Comparison of ENCODE assay signal across 36 mouse cellular contexts in genomic region chr16:64934011-64934410, GRCm38 (mm10).
DNase-seq lines count a peak whose midpoint lies in the region; ATAC-seq lines count a peak whose summit lies in the region.
"Had no signal": no experiment of that assay in that cellular context is flagged by ENCODE, and none has a peak within 500 bp of the region (broad histone marks: within the 10 kb centered on the region; RNA-seq: fewer than 3 reads in every experiment).

No protein-coding gene starts in this region.

- H3K4me2 ChIP-seq in kidney, embryonic 15.5 days, result no peak overlapping the region
- H3K4me2 ChIP-seq: embryonic facial prominence, embryonic 12.5 days; forebrain, embryonic 15.5 days; heart, embryonic 13.5 days; hindbrain, embryonic 14.5 days; midbrain, embryonic 13.5 days; neural tube, embryonic 13.5 days; stomach, embryonic 15.5 days had no signal

- DNase-seq in frontal cortex, postnatal 25 days (ENCODE audit: low spot score in 2 of 2), result no peak
- DNase-seq in left cerebral cortex, adult 18-20 months (ENCODE audit: low spot score in 2 of 2), result peak; percentile 36 to 62
- no peak for DNase-seq in left cerebral cortex, postnatal 4 days
- DNase-seq in brain, adult 2 months (ENCODE audit: low read depth, low spot score), result peak; percentile 83
- peak; percentile 26 to 36 for DNase-seq in left cerebral cortex, postnatal 36 days (ENCODE audit: low spot score in 2 of 2)
- DNase-seq in gastrocnemius, adult 8-10 months (ENCODE audit: low spot score in 2 of 2), result no peak
- DNase-seq: adrenal gland, adult 2 months; cerebellum, adult 11 months; cerebellum, adult 9-10 months; cerebellum, postnatal 36 days; embryo, embryonic 11 days; gastrocnemius, adult 2 months; heart, postnatal 10 days; kidney, adult 9 months; kidney, postnatal 14 days; liver; lung, adult 2 months; lung, postnatal 10 days; retina, postnatal 1 day; thymus, adult 2 months; thymus, postnatal 36 days had no signal

- no peaks in the 10 kb centered on the region for H3K36me3 ChIP-seq in kidney, embryonic 15.5 days
- H3K36me3 ChIP-seq: embryonic facial prominence, embryonic 12.5 days; forebrain, embryonic 10.5 days; forebrain, embryonic 15.5 days; heart, embryonic 13.5 days; midbrain, embryonic 13.5 days; neural tube, embryonic 13.5 days; stomach, embryonic 15.5 days had no signal

- ATAC-seq in frontal cortex, adult (ENCODE audit: low TSS enrichment), result peak; percentile 97
- no peak for ATAC-seq in kidney, embryonic 15.5 days (replicated peaks; ENCODE audit: low FRiP score)
- ATAC-seq: activated CD4-positive, CD25-positive, alpha-beta regulatory T cell, adult 4 months; forebrain, embryonic 15.5 days; intestine, postnatal 0 days; midbrain, embryonic 13.5 days had no signal

- H3K27me3 ChIP-seq in kidney, embryonic 15.5 days, result no peaks in the 10 kb centered on the region
- H3K27me3 ChIP-seq: CH12.LX; embryonic facial prominence, embryonic 12.5 days; forebrain, embryonic 15.5 days; heart, embryonic 13.5 days; midbrain, embryonic 13.5 days; neural tube, embryonic 13.5 days; stomach, embryonic 15.5 days had no signal

- no peaks in the 10 kb centered on the region for H3K4me1 ChIP-seq in kidney, embryonic 15.5 days
- H3K4me1 ChIP-seq: embryonic facial prominence, embryonic 12.5 days; forebrain, embryonic 10.5 days; forebrain, embryonic 15.5 days; heart, embryonic 13.5 days; midbrain, embryonic 13.5 days; neural tube, embryonic 13.5 days; stomach, embryonic 15.5 days had no signal

- intact Hi-C loops in left cerebral cortex, postnatal 4 days (cut with DNase I), result no loop called here
- intact Hi-C loops in left cerebral cortex, postnatal 36 days (cut with DNase I), result no loop called here

- no peak overlapping the region for H3K9ac ChIP-seq in kidney, embryonic 15.5 days
- H3K9ac ChIP-seq: embryonic facial prominence, embryonic 12.5 days; forebrain, embryonic 15.5 days; heart, embryonic 13.5 days; hindbrain, embryonic 14.5 days; liver, embryonic 14.5 days; midbrain, embryonic 13.5 days; neural tube, embryonic 13.5 days; stomach, embryonic 15.5 days had no signal

- no peak overlapping the region for H3K4me3 ChIP-seq in kidney, embryonic 15.5 days (replicated peaks)
- H3K4me3 ChIP-seq: embryonic facial prominence, embryonic 12.5 days; forebrain, embryonic 10.5 days; forebrain, embryonic 15.5 days; gastrocnemius, adult 2 months; heart, embryonic 13.5 days; midbrain, embryonic 13.5 days; neural tube, embryonic 13.5 days; stomach, embryonic 15.5 days had no signal

- WGBS in kidney, embryonic 15.5 days, result 32% methylated on average over 1 of the region's 1 CpGs

- H3K27ac ChIP-seq in kidney, embryonic 15.5 days, result no peak overlapping the region
- H3K27ac ChIP-seq: embryonic facial prominence, embryonic 12.5 days; forebrain, embryonic 10.5 days; forebrain, embryonic 15.5 days; gastrocnemius, adult 2 months; heart, embryonic 13.5 days; hindbrain, embryonic 14.5 days; liver, embryonic 14.5 days; macrophage; midbrain, embryonic 13.5 days; neural tube, embryonic 13.5 days; stomach, embryonic 15.5 days had no signal

- H3K9me3 ChIP-seq in kidney, embryonic 15.5 days (replicated peaks), result no peaks in the 10 kb centered on the region
- H3K9me3 ChIP-seq: embryonic facial prominence, embryonic 12.5 days; forebrain, embryonic 10.5 days; forebrain, embryonic 15.5 days; heart, embryonic 13.5 days; midbrain, embryonic 13.5 days; neural tube, embryonic 13.5 days; stomach, embryonic 15.5 days had no signal

Comparison
In these comparisons a context has a peak if more than half of its experiments do, and no peak if none do; other contexts are left out.
1. DNase-seq: peak in left cerebral cortex, adult 18-20 months (2 of 2), brain, adult 2 months (single experiment) and left cerebral cortex, postnatal 36 days (2 of 2); none in frontal cortex, postnatal 25 days (0 of 2), left cerebral cortex, postnatal 4 days (single experiment) and gastrocnemius, adult 8-10 months (0 of 2).